10 mouse cellular contexts compared by ENCODE assay signal in genomic region chr3:96254683-96255355, GRCm38 (mm10). TPM values are rescaled to one million over a fixed set of nuclear protein-coding genes. Genes with fewer than 3 reads are reported as not detected.
DNase-seq lines count a peak whose midpoint lies in the region; ATAC-seq lines count a peak whose summit lies in the region.
"Had no signal": no experiment of that assay in that cellular context is flagged by ENCODE, and none has a peak within 500 bp of the region (broad histone marks: within the 10 kb centered on the region; RNA-seq: fewer than 3 reads in every experiment).

No protein-coding gene starts in this region.

- H3K4me3 ChIP-seq in forebrain, embryonic 10.5 days, result no peak overlapping the region
- no peak overlapping the region for H3K4me3 ChIP-seq in forebrain, embryonic 16.5 days (replicated peaks; ENCODE audit: low read length)
- no peak overlapping the region for H3K4me3 ChIP-seq in neural tube, embryonic 11.5 days (ENCODE audit: low read depth, low read length)
- H3K4me3 ChIP-seq in hindbrain, embryonic 14.5 days (replicated peaks; ENCODE audit: low read length), result no peak overlapping the region

- peaks cover 22% of the 10 kb centered on the region for H3K4me1 ChIP-seq in forebrain, embryonic 10.5 days
- H3K4me1 ChIP-seq in forebrain, embryonic 16.5 days (replicated peaks; ENCODE audit: control insufficient read depth, insufficient read depth, low read length), result no peaks in the 10 kb centered on the region
- no peaks in the 10 kb centered on the region for H3K4me1 ChIP-seq in neural tube, embryonic 11.5 days (ENCODE audit: control insufficient read depth, insufficient read depth, low read length)
- H3K4me1 ChIP-seq in hindbrain, embryonic 14.5 days (replicated peaks; ENCODE audit: control insufficient read depth, insufficient read depth, low read length), result no peaks in the 10 kb centered on the region

- no peaks in the 10 kb centered on the region for H3K36me3 ChIP-seq in forebrain, embryonic 10.5 days (replicated peaks)
- no peaks in the 10 kb centered on the region for H3K36me3 ChIP-seq in forebrain, embryonic 16.5 days (ENCODE audit: control insufficient read depth, insufficient read depth)
- no peaks in the 10 kb centered on the region for H3K36me3 ChIP-seq in neural tube, embryonic 11.5 days (ENCODE audit: control insufficient read depth, insufficient read depth, low read length)
- no peaks in the 10 kb centered on the region for H3K36me3 ChIP-seq in hindbrain, embryonic 14.5 days (replicated peaks; ENCODE audit: control insufficient read depth, insufficient read depth)

- WGBS in forebrain, embryonic 10.5 days, result 54% methylated on average over 10 of the region's 10 CpGs
- WGBS in forebrain, embryonic 16.5 days, result 54% methylated on average over 10 of the region's 10 CpGs
- 61% methylated on average over 10 of the region's 10 CpGs for WGBS in neural tube, embryonic 11.5 days
- 52% methylated on average over 10 of the region's 10 CpGs for WGBS in hindbrain, embryonic 14.5 days

- H3K27me3 ChIP-seq in forebrain, embryonic 10.5 days (ENCODE audit: poor library complexity, severe bottlenecking), result no peaks in the 10 kb centered on the region
- no peaks in the 10 kb centered on the region for H3K27me3 ChIP-seq in forebrain, embryonic 16.5 days (replicated peaks; ENCODE audit: control insufficient read depth, insufficient read depth, low read length)
- no peaks in the 10 kb centered on the region for H3K27me3 ChIP-seq in neural tube, embryonic 11.5 days (ENCODE audit: control insufficient read depth, insufficient read depth, low read length)
- H3K27me3 ChIP-seq in hindbrain, embryonic 14.5 days (ENCODE audit: control insufficient read depth, insufficient read depth, low read length), result no peaks in the 10 kb centered on the region

- no peaks in the 10 kb centered on the region for H3K9me3 ChIP-seq in forebrain, embryonic 10.5 days
- no peaks in the 10 kb centered on the region for H3K9me3 ChIP-seq in forebrain, embryonic 16.5 days (ENCODE audit: control insufficient read depth, low read length)
- H3K9me3 ChIP-seq in neural tube, embryonic 11.5 days (ENCODE audit: control insufficient read depth, low read length), result no peaks in the 10 kb centered on the region
- no peaks in the 10 kb centered on the region for H3K9me3 ChIP-seq in hindbrain, embryonic 14.5 days (ENCODE audit: control insufficient read depth, low read length)

- no peak for DNase-seq in forebrain, embryonic 10.5 days (ENCODE audit: extremely low spot score, low spot score)
- peak; percentile 48 for DNase-seq in neural tube, embryonic 11.5 days (ENCODE audit: low spot score)
- DNase-seq in neural tube, embryonic 10.5 days (ENCODE audit: extremely low spot score, low spot score), result no peak
- no peak for DNase-seq in hindbrain, embryonic 14.5 days (ENCODE audit: low spot score)
- DNase-seq in retina, postnatal 1 day, result peak; percentile 72
- DNase-seq in thymus, adult 18-20 months, result no peak
- DNase-seq in spleen, adult 12 weeks (ENCODE audit: low spot score), result no peak
- DNase-seq: B cell, adult 2 months had no signal

- ATAC-seq in forebrain, embryonic 16.5 days, result no peak
- ATAC-seq in neural tube, embryonic 11.5 days (ENCODE audit: insufficient read depth, low FRiP score, low TSS enrichment), result no peak
- no peak for ATAC-seq in hindbrain, embryonic 14.5 days (ENCODE audit: low FRiP score)

- H3K27ac ChIP-seq in forebrain, embryonic 10.5 days, result peak overlapping the region; percentile 54
- no peak overlapping the region for H3K27ac ChIP-seq in forebrain, embryonic 16.5 days (ENCODE audit: low read length)
- H3K27ac ChIP-seq in neural tube, embryonic 11.5 days (ENCODE audit: low read depth, low read length), result no peak overlapping the region
- H3K27ac ChIP-seq in hindbrain, embryonic 14.5 days, result no peak overlapping the region

- H3K9ac ChIP-seq in forebrain, embryonic 16.5 days (replicated peaks; ENCODE audit: low read depth, low read length), result no peak overlapping the region
- H3K9ac ChIP-seq in neural tube, embryonic 11.5 days (ENCODE audit: low read length), result no peak overlapping the region
- H3K9ac ChIP-seq in hindbrain, embryonic 14.5 days, result 0 out of 2 replicates have a peak overlapping the region, but pooled peaks have one; percentile 11

- H3K4me2 ChIP-seq in forebrain, embryonic 16.5 days (ENCODE audit: low read length), result no peak overlapping the region
- no peak overlapping the region for H3K4me2 ChIP-seq in neural tube, embryonic 11.5 days (ENCODE audit: low read depth)
- H3K4me2 ChIP-seq in hindbrain, embryonic 14.5 days (replicated peaks), result no peak overlapping the region

RNA-seq across cellular contexts. Expression of gene Hist2h4, which starts 8.3 kb away (rescaled TPM):
- polyA plus RNA-seq in forebrain, embryonic 10.5 days (2016; fragmentation: Nextera tagmentation; extraction: Ambion mirVana), result 12.0 and 14.2 TPM in 2 replicates
- 8.4 and 8.9 TPM in 2 replicates for polyA plus RNA-seq in forebrain, embryonic 16.5 days (2015; fragmentation: Nextera tagmentation; extraction: Ambion mirVana)
- polyA plus RNA-seq in neural tube, embryonic 11.5 days (2014; fragmentation: Nextera tagmentation; extraction: Ambion mirVana), result 5.8 and 5.9 TPM in 2 replicates
- 2.9 and 6.0 TPM in 2 replicates for polyA plus RNA-seq in hindbrain, embryonic 14.5 days (2014; fragmentation: Nextera tagmentation; extraction: Ambion mirVana)

RNA-seq across cellular contexts. Expression of gene Hist2h3c1, which starts 8.3 kb away (rescaled TPM):
- polyA plus RNA-seq in forebrain, embryonic 10.5 days (2016; fragmentation: Nextera tagmentation; extraction: Ambion mirVana), result 0.86 TPM in 1 of 2 replicates, not detected in the other
- 2.0 TPM in 1 of 2 replicates, not detected in the other for polyA plus RNA-seq in forebrain, embryonic 16.5 days (2015; fragmentation: Nextera tagmentation; extraction: Ambion mirVana)
- polyA plus RNA-seq in neural tube, embryonic 11.5 days (2014; fragmentation: Nextera tagmentation; extraction: Ambion mirVana), result 0.42 TPM in 1 of 2 replicates, not detected in the other
- polyA plus RNA-seq in hindbrain, embryonic 14.5 days (2014; fragmentation: Nextera tagmentation; extraction: Ambion mirVana), result 0.18 and 1.6 TPM in 2 replicates
- polyA plus RNA-seq: large intestine, adult 2 months had no signal

RNA-seq across cellular contexts. Expression of gene Hist2h2aa1, which starts 9.5 kb away (rescaled TPM):
- 8.1 and 16.6 TPM in 2 replicates for polyA plus RNA-seq in forebrain, embryonic 10.5 days (2016; fragmentation: Nextera tagmentation; extraction: Ambion mirVana)
- polyA plus RNA-seq in forebrain, embryonic 16.5 days (2015; fragmentation: Nextera tagmentation; extraction: Ambion mirVana), result 20.6 and 26.5 TPM in 2 replicates
- polyA plus RNA-seq in neural tube, embryonic 11.5 days (2014; fragmentation: Nextera tagmentation; extraction: Ambion mirVana), result 11.4 and 24.5 TPM in 2 replicates
- 12.0 and 16.6 TPM in 2 replicates for polyA plus RNA-seq in hindbrain, embryonic 14.5 days (2014; fragmentation: Nextera tagmentation; extraction: Ambion mirVana)

RNA-seq across cellular contexts. Expression of gene Hist2h3b, which starts 13.6 kb away (rescaled TPM):
- polyA plus RNA-seq in forebrain, embryonic 10.5 days (2016; fragmentation: Nextera tagmentation; extraction: Ambion mirVana), result 48.0 and 48.8 TPM in 2 replicates
- 23.1 and 24.7 TPM in 2 replicates for polyA plus RNA-seq in forebrain, embryonic 16.5 days (2015; fragmentation: Nextera tagmentation; extraction: Ambion mirVana)
- polyA plus RNA-seq in neural tube, embryonic 11.5 days (2014; fragmentation: Nextera tagmentation; extraction: Ambion mirVana), result 55.7 and 56.1 TPM in 2 replicates
- polyA plus RNA-seq in hindbrain, embryonic 14.5 days (2014; fragmentation: Nextera tagmentation; extraction: Ambion mirVana), result 11.2 and 12.3 TPM in 2 replicates

RNA-seq across cellular contexts. Expression of gene Hist2h2bb, which starts 14.7 kb away (rescaled TPM):
- polyA plus RNA-seq in forebrain, embryonic 10.5 days (2016; fragmentation: Nextera tagmentation; extraction: Ambion mirVana), result 10.2 and 10.5 TPM in 2 replicates
- 3.2 and 4.6 TPM in 2 replicates for polyA plus RNA-seq in forebrain, embryonic 16.5 days (2015; fragmentation: Nextera tagmentation; extraction: Ambion mirVana)
- polyA plus RNA-seq in neural tube, embryonic 11.5 days (2014; fragmentation: Nextera tagmentation; extraction: Ambion mirVana), result 17.3 and 22.2 TPM in 2 replicates
- 4.1 and 4.7 TPM in 2 replicates for polyA plus RNA-seq in hindbrain, embryonic 14.5 days (2014; fragmentation: Nextera tagmentation; extraction: Ambion mirVana)

Comparison
In these comparisons a context has a peak if more than half of its experiments do, and no peak if none do; other contexts are left out.
1. DNase-seq: peak in neural tube, embryonic 11.5 days (single experiment) and retina, postnatal 1 day (single experiment); none in forebrain, embryonic 10.5 days (single experiment), neural tube, embryonic 10.5 days (single experiment), hindbrain, embryonic 14.5 days (single experiment), thymus, adult 18-20 months (0 of 2) and spleen, adult 12 weeks (single experiment).